Mouse (Mus musculus) limb, embryonic 12.5 days (tissue): ENCODE data around the gene Cdyl. TPM values are rescaled to one million over a fixed set of nuclear protein-coding genes. Genes with fewer than 3 reads are reported as not detected.

ENCODE experiments used
- ATAC-seq: fragments of 200-750 bp; cut with Nextera tagmentation; 2 replicates; pipeline ENCODE4 v1.8.0; 2017; ENCODE audit warnings: low read depth, moderate TSS enrichment; ENCODE audit not compliant: insufficient number of reproducible peaks, insufficient read depth, low FRiP score, low TSS enrichment
- H3K27ac ChIP-seq: fragments of 300-500 bp; sonication (generic); 2 replicates; pipeline ENCODE4 v1.5.1; 2016; ENCODE audit warnings: mild to moderate bottlenecking, moderate library complexity
- H3K27me3 ChIP-seq: fragments of 300-500 bp; sonication (generic); 2 replicates; pipeline ENCODE4 v1.6.1; 2016; ENCODE audit warnings: mild to moderate bottlenecking, moderate library complexity
- H3K36me3 ChIP-seq: fragments of 300-500 bp; sonication (generic); 2 replicates; pipeline ENCODE4 v1.6.1; 2016; ENCODE audit warnings: mild to moderate bottlenecking, moderate library complexity
- H3K4me1 ChIP-seq: fragments of 300-500 bp; sonication (generic); replicated peaks from 2 replicates; pipeline ENCODE4 v1.6.1; 2016
- H3K4me2 ChIP-seq: fragments of 300-500 bp; sonication (generic); 2 replicates; pipeline ENCODE4 v1.6.1; 2016; ENCODE audit warnings: mild to moderate bottlenecking, moderate library complexity
- H3K4me3 ChIP-seq: fragments of 300-500 bp; sonication (generic); replicated peaks from 2 replicates; pipeline ENCODE4 v1.5.1; 2016; ENCODE audit warnings: mild to moderate bottlenecking
- H3K9ac ChIP-seq: fragments of 300-500 bp; sonication (generic); replicated peaks from 2 replicates; pipeline ENCODE4 v1.6.1; 2016; ENCODE audit warnings: mild to moderate bottlenecking, moderate library complexity
- H3K9me3 ChIP-seq: fragments of 300-500 bp; sonication (generic); 2 replicates; pipeline ENCODE4 v1.6.1; 2016; ENCODE audit warnings: mild to moderate bottlenecking, moderate library complexity
- WGBS: fragments of 180-500 bp; shearing (Covaris S2); methylation state at CpG from one replicate; pipeline ENCODE4 v1.1.7; 2016; 5-methylcytosine and 5-hydroxymethylcytosine counted together
- polyA plus RNA-seq: library from polyadenylated mRNA; unstranded; fragments of >200 nt; fragmentation: Nextera tagmentation; extraction: Ambion mirVana; gene quantifications from 2 replicates; pipeline ENCODE4 v1.2.1, GENCODE M21; 2016

Gene Cdyl
- polyA plus RNA-seq, 1 experiment from 2014 or later = 20.7 TPM

GRCm38 (mm10) chr13:35878282-35878681, 218.6 kb downstream of the Cdyl start:
- H3K27me3 ChIP-seq = no peaks in the 10 kb centered on the region
- H3K4me2 ChIP-seq = no peak overlapping the region
- ATAC-seq = no peak
- no peaks in the 10 kb centered on the region for H3K9me3 ChIP-seq
- WGBS = 67% methylated on average over 1 of the region's 1 CpGs
- H3K4me1 ChIP-seq = peaks cover 3% of the 10 kb centered on the region; the same call in 1 of the 2 replicates
- no peak overlapping the region for H3K4me3 ChIP-seq
- no peak overlapping the region for H3K9ac ChIP-seq
- H3K27ac ChIP-seq = no peak overlapping the region
- H3K36me3 ChIP-seq = peaks cover 8% of the 10 kb centered on the region; the same call in 1 of the 2 replicates

GRCm38 (mm10) chr13:35879068-35879467, 219.4 kb downstream of the Cdyl start:
- no peak overlapping the region for H3K27ac ChIP-seq
- H3K36me3 ChIP-seq = peaks cover 8% of the 10 kb centered on the region; the same call in 1 of the 2 replicates
- ATAC-seq = no peak
- H3K9ac ChIP-seq = no peak overlapping the region
- H3K4me2 ChIP-seq = no peak overlapping the region
- 56% methylated on average over 5 of the region's 5 CpGs for WGBS
- no peaks in the 10 kb centered on the region for H3K9me3 ChIP-seq
- no peak overlapping the region for H3K4me3 ChIP-seq
- H3K27me3 ChIP-seq = no peaks in the 10 kb centered on the region
- peaks cover 3% of the 10 kb centered on the region; the same call in 1 of the 2 replicates for H3K4me1 ChIP-seq

- Histone ChIP-seq H3K36me3 (peaks cover 4% of the 10 kb centered on the region; the same call in 1 of the 2 replicates), H3K9me3 (no peaks in the 10 kb centered on the region), H3K27ac (no peak overlapping the region), H3K4me3 (no peak overlapping the region), H3K4me2 (no peak overlapping the region), H3K4me1 (peaks cover 6% of the 10 kb centered on the region; the same call in 1 of the 2 replicates), H3K27me3 (no peaks in the 10 kb centered on the region), H3K9ac (no peak overlapping the region)
- no peak for ATAC-seq
- 81% methylated on average over 5 of the region's 5 CpGs for WGBS
Observed at GRCm38 (mm10) chr13:35879519-35879918, 219.9 kb downstream of the Cdyl start.

GRCm38 (mm10) chr13:35880555-35881046, 221.0 kb downstream of the Cdyl start:
- no peak overlapping the region for H3K9ac ChIP-seq
- H3K4me1 ChIP-seq = peaks cover 15% of the 10 kb centered on the region
- no peaks in the 10 kb centered on the region for H3K9me3 ChIP-seq
- H3K27me3 ChIP-seq = no peaks in the 10 kb centered on the region
- H3K36me3 ChIP-seq = no peaks in the 10 kb centered on the region
- no peak overlapping the region for H3K4me2 ChIP-seq
- whole genome bisulfite sequencing = 84% methylated on average over 6 of the region's 6 CpGs
- ATAC-seq = no peak
- no peak overlapping the region for H3K4me3 ChIP-seq
- H3K27ac ChIP-seq = no peak overlapping the region

GRCm38 (mm10) chr13:35886121-35886725, 226.6 kb downstream of the Cdyl start:
- no peak overlapping the region for H3K4me2 ChIP-seq
- H3K9ac ChIP-seq = no peak overlapping the region
- no peak overlapping the region for H3K27ac ChIP-seq
- WGBS = 35% methylated on average over 15 of the region's 15 CpGs
- no peak; the same call in 1 of the 2 replicates for ATAC-seq
- 0 out of 2 replicates have a peak, but pooled peaks cover 3% of the 10 kb centered on the region for H3K9me3 ChIP-seq
- H3K36me3 ChIP-seq = no peaks in the 10 kb centered on the region
- peaks cover 19% of the 10 kb centered on the region for H3K4me1 ChIP-seq
- H3K27me3 ChIP-seq = no peaks in the 10 kb centered on the region
- no peak overlapping the region for H3K4me3 ChIP-seq

GRCm38 (mm10) chr13:35892866-35893265, 233.2 kb downstream of the Cdyl start:
- Histone ChIP-seq H3K9me3 (0 out of 2 replicates have a peak, but pooled peaks cover 3% of the 10 kb centered on the region), H3K4me3 (no peak overlapping the region), H3K27me3 (no peaks in the 10 kb centered on the region), H3K27ac (no peak overlapping the region), H3K4me1 (no peaks in the 10 kb centered on the region), H3K9ac (no peak overlapping the region), H3K4me2 (no peak overlapping the region), H3K36me3 (peaks cover 14% of the 10 kb centered on the region)
- ATAC-seq = no peak
- WGBS = 81% methylated on average over 3 of the region's 3 CpGs

GRCm38 (mm10) chr13:35905378-35905777, 245.7 kb downstream of the Cdyl start:
- H3K27ac ChIP-seq = no peak overlapping the region
- ATAC-seq = no peak
- H3K9ac ChIP-seq = peak overlapping the region; percentile 55
- H3K27me3 ChIP-seq = no peaks in the 10 kb centered on the region
- peak overlapping the region; percentile 72 for H3K4me2 ChIP-seq
- 2% methylated on average over 13 of the region's 13 CpGs for WGBS
- H3K4me3 ChIP-seq = peak overlapping the region; percentile 53
- H3K36me3 ChIP-seq = no peaks in the 10 kb centered on the region
- H3K9me3 ChIP-seq = no peaks in the 10 kb centered on the region
- H3K4me1 ChIP-seq = no peaks in the 10 kb centered on the region

GRCm38 (mm10) chr13:35905879-35906481, 246.3 kb downstream of the Cdyl start, which contains the start of gene Rpp40:
Rpp40 (minus strand) TSS chr13:35906359.
- Histone ChIP-seq H3K36me3 (no peaks in the 10 kb centered on the region), H3K27me3 (no peaks in the 10 kb centered on the region), H3K4me1 (no peaks in the 10 kb centered on the region), H3K4me3 (peak within 1 kb of the TSS; percentile 53), H3K4me2 (peak within 1 kb of the TSS; percentile 72), H3K9ac (peak within 1 kb of the TSS; percentile 55), H3K27ac (no peak within 1 kb of the TSS), H3K9me3 (no peaks in the 10 kb centered on the region)
- peak; percentile 100 for ATAC-seq
- WGBS = under 1% methylated on average over 35 of the region's 35 CpGs

GRCm38 (mm10) chr13:35911476-35911875, 251.8 kb downstream of the Cdyl start:
- WGBS = 85% methylated on average over 1 of the region's 1 CpGs
- Histone ChIP-seq H3K4me3 (no peak overlapping the region), H3K27ac (no peak overlapping the region), H3K9ac (no peak overlapping the region), H3K4me2 (no peak overlapping the region), H3K27me3 (no peaks in the 10 kb centered on the region), H3K4me1 (no peaks in the 10 kb centered on the region), H3K36me3 (no peaks in the 10 kb centered on the region), H3K9me3 (peaks cover 2% of the 10 kb centered on the region; the same call in 1 of the 2 replicates)
- ATAC-seq = no peak
